Mouse (Mus musculus): Measurements from ENCODE around the gene Rnase11. TPM values are rescaled to one million over a fixed set of nuclear protein-coding genes. Genes with fewer than 3 reads are reported as not detected.

The Rnase11 gene
- polyA plus RNA-seq (2012) = not detected in 2 replicates

DNA sequence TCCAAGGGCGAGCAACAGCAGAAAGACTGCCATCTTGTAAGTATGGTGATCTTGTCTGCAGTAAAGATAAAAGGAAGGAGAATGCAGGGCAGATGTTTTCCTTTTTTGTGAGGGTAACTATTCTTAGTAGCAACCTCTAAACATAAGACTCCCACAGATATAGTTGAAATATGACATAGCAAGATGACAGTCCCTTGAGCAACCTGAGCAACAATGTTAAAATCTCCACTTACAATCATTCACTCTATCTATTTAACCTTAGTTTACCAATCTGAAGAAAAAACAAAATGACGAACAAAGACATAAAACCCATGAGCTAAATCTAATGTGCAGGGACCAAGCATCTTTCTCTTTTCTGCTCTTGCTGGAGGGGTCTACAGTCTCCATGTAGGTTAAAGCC is at the start of gene Rnase11:
Rnase11 (minus strand) TSS at position 101 of the 400 bp plus-strand sequence.

GRCm38 (mm10) chr14:51090921-51091900 is 41.2 kb upstream of the Rnase11 start, which contains the start of the genes Rnase4 and Ang:
Gene Rnase4 (plus strand): TSS chr14:51091077.
Gene Ang (plus strand): TSS chr14:51091150.

GRCm38 (mm10) chr14:51074335-51074734 is 24.4 kb upstream of the Rnase11 start, which contains the start of gene Olfr750:
Gene Olfr750 (minus strand): TSS chr14:51074435.

DNA sequence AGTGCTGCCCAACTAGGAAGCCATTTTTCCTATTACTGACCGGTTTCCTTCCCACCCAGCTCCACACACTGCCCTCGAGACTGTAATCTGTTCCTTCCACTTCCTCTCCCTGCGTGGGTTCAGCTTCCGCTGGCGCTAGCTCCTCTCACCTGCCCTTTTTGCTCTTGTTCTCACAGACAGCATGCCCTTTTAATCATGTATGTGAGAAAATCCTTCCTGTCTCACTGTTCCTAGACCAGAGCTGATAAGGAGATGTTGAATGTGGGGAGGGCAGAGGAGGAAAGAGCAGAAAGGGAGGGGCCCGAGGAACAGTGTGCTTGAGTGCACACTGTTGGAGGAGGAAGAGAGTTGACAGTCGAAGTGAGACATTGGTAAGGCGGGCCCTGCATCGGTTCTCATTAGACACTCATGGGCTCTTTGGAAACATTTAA is 7.5 kb upstream of the Rnase11 start, which contains the start of gene Rnase12:
Rnase12 (minus strand) TSS at position 261 of the 431 bp plus-strand sequence.

GRCm38 (mm10) chr14:51041769-51042168 is 8.2 kb downstream of the Rnase11 start, which contains the start of gene Rnase9:
Gene Rnase9 (minus strand): TSS chr14:51041869.

GRCm38 (mm10) chr14:51007152-51007801 is 42.7 kb downstream of the Rnase11 start, which contains the start of gene Rnase10:
Gene Rnase10 (plus strand): TSS chr14:51007751.

Other genes with a start within 250 kb of the Rnase11 start
- not detected in 2 replicates for gene Ccnb1ip1, start 242.4 kb downstream of the Rnase11 start, polyA plus RNA-seq (2012)
- gene Parp2, start 242.3 kb downstream of the Rnase11 start, polyA plus RNA-seq (2012) = 5.3 and 6.5 TPM in 2 replicates
- gene Tep1, start 179.6 kb downstream of the Rnase11 start, polyA plus RNA-seq (2012) = 4.2 and 6.3 TPM in 2 replicates
- gene Klhl33, start 152.7 kb downstream of the Rnase11 start, polyA plus RNA-seq (2012) = 0.05 and 0.17 TPM in 2 replicates
- gene Osgep, start 125.3 kb downstream of the Rnase11 start, polyA plus RNA-seq (2012) = 62.9 and 65.3 TPM in 2 replicates
- 152 and 183 TPM in 2 replicates for gene Apex1, start 125.2 kb downstream of the Rnase11 start, polyA plus RNA-seq (2012)
- 97.7 and 140 TPM in 2 replicates for gene Pip4p1, start 119.3 kb downstream of the Rnase11 start, polyA plus RNA-seq (2012)
- gene Pnp, start 119.1 kb downstream of the Rnase11 start, polyA plus RNA-seq (2012) = 4.1 and 6.2 TPM in 2 replicates
- 3.0 and 6.9 TPM in 2 replicates for gene Gm49342, start 105.6 kb downstream of the Rnase11 start, polyA plus RNA-seq (2012)
- 0.09 and 0.71 TPM in 2 replicates for gene Pnp2, start 94.2 kb downstream of the Rnase11 start, polyA plus RNA-seq (2012)
- 0.11 TPM in 1 of 2 replicates, not detected in the other for gene Rnase10, start 42.4 kb downstream of the Rnase11 start, polyA plus RNA-seq (2012)
- not detected in 2 replicates for gene Rnase9, start 8.3 kb downstream of the Rnase11 start, polyA plus RNA-seq (2012)
- 0.18 TPM in 1 of 2 replicates, not detected in the other for gene Rnase12, start 7.5 kb upstream of the Rnase11 start, polyA plus RNA-seq (2012)
- not detected in 2 replicates for gene Olfr750, start 24.3 kb upstream of the Rnase11 start, polyA plus RNA-seq (2012)
- 0.25 and 0.35 TPM in 2 replicates for gene Rnase4, start 40.9 kb upstream of the Rnase11 start, polyA plus RNA-seq (2012)
- 0.15 TPM in 1 of 2 replicates, not detected in the other for gene Ang, start 41.0 kb upstream of the Rnase11 start, polyA plus RNA-seq (2012)
- gene Eddm3b, start 64.3 kb upstream of the Rnase11 start, polyA plus RNA-seq (2012) = not detected in 2 replicates
- gene Rnase6, start 73.7 kb upstream of the Rnase11 start, polyA plus RNA-seq (2012) = 1.7 TPM in 2 replicates
- not detected in 2 replicates for gene Rnase1, start 96.6 kb upstream of the Rnase11 start, polyA plus RNA-seq (2012)
- gene Rnase2b, start 112.1 kb upstream of the Rnase11 start, polyA plus RNA-seq (2012) = not detected in 2 replicates
- gene Ang2, start 149.0 kb upstream of the Rnase11 start, polyA plus RNA-seq (2012) = not detected in 2 replicates
- not detected in 2 replicates for gene Ear14, start 153.2 kb upstream of the Rnase11 start, polyA plus RNA-seq (2012)
- not detected in 2 replicates for gene Rnase2a, start 205.9 kb upstream of the Rnase11 start, polyA plus RNA-seq (2012)